Mouse (Mus musculus) midbrain, embryonic 10.5 days (tissue): ENCODE data around the gene Shisa9. TPM values are rescaled to one million over a fixed set of nuclear protein-coding genes. Genes with fewer than 3 reads are reported as not detected.

Experiments used
- DNase-seq: peaks from one replicate; pipeline ENCODE4 v3.0.0-alpha.2; 2017; ENCODE audit warnings: low spot score
- H3K27ac ChIP-seq: fragments of 300-500 bp; sonication (generic); replicated peaks from 2 replicates; pipeline ENCODE4 v1.5.1; 2016; ENCODE audit warnings: mild to moderate bottlenecking
- H3K27me3 ChIP-seq: fragments of 300-500 bp; sonication (generic); 2 replicates; pipeline ENCODE4 v1.6.1; 2016; ENCODE audit warnings: low read depth, mild to moderate bottlenecking; ENCODE audit not compliant: poor library complexity, severe bottlenecking
- H3K36me3 ChIP-seq: fragments of 300-500 bp; sonication (generic); 2 replicates; pipeline ENCODE4 v1.6.1; 2016; ENCODE audit warnings: mild to moderate bottlenecking, moderate library complexity
- H3K4me1 ChIP-seq: fragments of 300-500 bp; sonication (generic); 2 replicates; pipeline ENCODE4 v1.6.1; 2016
- H3K4me3 ChIP-seq: fragments of 300-500 bp; sonication (generic); 2 replicates; pipeline ENCODE4 v1.5.1; 2016; ENCODE audit warnings: mild to moderate bottlenecking, moderate library complexity
- H3K9me3 ChIP-seq: fragments of 300-500 bp; sonication (generic); replicated peaks from 2 replicates; pipeline ENCODE4 v1.6.1; 2016; ENCODE audit warnings: mild to moderate bottlenecking
- WGBS: fragments of 180-500 bp; shearing (Covaris S2); methylation state at CpG from one replicate; pipeline ENCODE4 v1.1.7; 2016; 5-methylcytosine and 5-hydroxymethylcytosine counted together
- polyA plus RNA-seq: library from polyadenylated mRNA; unstranded; fragments of >200 nt; fragmentation: Nextera tagmentation; extraction: Ambion mirVana; gene quantifications from 2 replicates; pipeline ENCODE4 v1.2.1, GENCODE M21; 2016

Shisa9 gene
- polyA plus RNA-seq, 1 experiment from 2014 or later, result 0.30 TPM

- H3K27ac ChIP-seq, result no peak overlapping the region
- no peak for DNase-seq
- H3K27me3 ChIP-seq, result no peaks in the 10 kb centered on the region
- no peaks in the 10 kb centered on the region for H3K36me3 ChIP-seq
- no peaks in the 10 kb centered on the region for H3K9me3 ChIP-seq
- no peaks in the 10 kb centered on the region for H3K4me1 ChIP-seq
- no peak overlapping the region for H3K4me3 ChIP-seq
These were observed 319.5 kb downstream of the Shisa9 start for GRCm38 (mm10) chr16:12303420-12303819.

GRCm38 (mm10) chr16:12307318-12307965 is 323.5 kb downstream of the Shisa9 start:
- no peaks in the 10 kb centered on the region for H3K36me3 ChIP-seq
- H3K27ac ChIP-seq, result no peak overlapping the region
- no peaks in the 10 kb centered on the region for H3K27me3 ChIP-seq
- 79% methylated on average over 3 of the region's 3 CpGs for WGBS
- H3K4me3 ChIP-seq, result no peak overlapping the region
- H3K4me1 ChIP-seq, result no peaks in the 10 kb centered on the region
- no peaks in the 10 kb centered on the region for H3K9me3 ChIP-seq
- DNase-seq, result no peak

- Histone ChIP-seq H3K36me3 (no peaks in the 10 kb centered on the region), H3K27me3 (no peaks in the 10 kb centered on the region), H3K27ac (no peak overlapping the region), H3K4me1 (no peaks in the 10 kb centered on the region), H3K4me3 (no peak overlapping the region), H3K9me3 (no peaks in the 10 kb centered on the region)
- no peak for DNase-seq
These were observed 325.9 kb downstream of the Shisa9 start for GRCm38 (mm10) chr16:12309826-12310225.

- Histone ChIP-seq H3K27me3 (no peaks in the 10 kb centered on the region), H3K4me3 (no peak overlapping the region), H3K36me3 (no peaks in the 10 kb centered on the region), H3K27ac (no peak overlapping the region), H3K9me3 (0 out of 2 replicates have a peak, but pooled peaks cover 3% of the 10 kb centered on the region), H3K4me1 (no peaks in the 10 kb centered on the region)
- DNase-seq, result no peak
These were observed 331.7 kb downstream of the Shisa9 start for GRCm38 (mm10) chr16:12315627-12316026.

Other genes with a start within 250 kb of the Shisa9 start
- 12.3 and 13.7 TPM in 2 replicates for gene Cpped1, start 74.7 kb upstream of the Shisa9 start, polyA plus RNA-seq